Mouse (Mus musculus) limb, embryonic 11.5 days (tissue): ENCODE data around the gene Tnrc6a. TPM values are rescaled to one million over a fixed set of nuclear protein-coding genes. Genes with fewer than 3 reads are reported as not detected.
"Not testable (repeated sequence)": the region's sequence is repeated elsewhere in the genome, so short reads cannot be mapped to it uniquely, and the experiment has no call there.

Experiments used
- ATAC-seq: fragments of 200-750 bp; cut with Nextera tagmentation; 2 replicates; pipeline ENCODE4 v1.8.0; 2017; ENCODE audit warnings: low read depth; ENCODE audit not compliant: insufficient number of reproducible peaks, low FRiP score, low TSS enrichment
- DNase-seq: peaks from one replicate; pipeline ENCODE4 v3.0.0-alpha.2; 2015; ENCODE audit warnings: low spot score
- H3K27ac ChIP-seq: fragments of 300-500 bp; sonication (generic); replicated peaks from 2 replicates; pipeline ENCODE4 v1.5.1; 2014; ENCODE audit warnings: low read depth, mild to moderate bottlenecking, low read length
- H3K27me3 ChIP-seq: fragments of 300-500 bp; sonication (generic); 2 replicates; pipeline ENCODE4 v1.6.1; 2014; ENCODE audit warnings: mild to moderate bottlenecking, low read length, mixed read lengths; ENCODE audit not compliant: control insufficient read depth, insufficient read depth
- H3K36me3 ChIP-seq: fragments of 300-500 bp; sonication (generic); 2 replicates; pipeline ENCODE4 v1.6.1; 2014; ENCODE audit warnings: mild to moderate bottlenecking, low read length, moderate library complexity, mixed read lengths; ENCODE audit not compliant: control insufficient read depth, insufficient read depth
- H3K4me1 ChIP-seq: fragments of 300-500 bp; sonication (generic); 2 replicates; pipeline ENCODE4 v1.6.1; 2014; ENCODE audit warnings: low read length, mixed read lengths; ENCODE audit not compliant: control insufficient read depth, insufficient read depth
- H3K4me2 ChIP-seq: fragments of 300-500 bp; sonication (generic); 2 replicates; pipeline ENCODE4 v1.6.1; 2014; ENCODE audit warnings: low read depth, mild to moderate bottlenecking, moderate library complexity; ENCODE audit not compliant: severe bottlenecking
- H3K4me3 ChIP-seq: fragments of 300-500 bp; sonication (generic); 2 replicates; pipeline ENCODE4 v1.5.1; 2014; ENCODE audit warnings: low read depth, low read length
- H3K9ac ChIP-seq: fragments of 300-500 bp; sonication (generic); 2 replicates; pipeline ENCODE4 v1.6.1; 2014; ENCODE audit warnings: mild to moderate bottlenecking, low read length
- H3K9me3 ChIP-seq: fragments of 300-500 bp; sonication (generic); 2 replicates; pipeline ENCODE4 v1.6.1; 2016; ENCODE audit warnings: low read length; ENCODE audit not compliant: control insufficient read depth
- WGBS: fragments of 180-500 bp; shearing (Covaris S2); extraction: QIAGEN DNeasy Blood & Tissue Kit; methylation state at CpG from one replicate; pipeline ENCODE4 v1.1.7; 2014; 5-methylcytosine and 5-hydroxymethylcytosine counted together
- polyA plus RNA-seq: library from polyadenylated mRNA; unstranded; fragments of >200 nt; fragmentation: Nextera tagmentation; extraction: Ambion mirVana; gene quantifications from 2 replicates; pipeline ENCODE4 v1.2.1, GENCODE M21; 2014

Tnrc6a gene
- polyA plus RNA-seq, 1 experiment from 2014 or later = 70.0 TPM

DNA sequence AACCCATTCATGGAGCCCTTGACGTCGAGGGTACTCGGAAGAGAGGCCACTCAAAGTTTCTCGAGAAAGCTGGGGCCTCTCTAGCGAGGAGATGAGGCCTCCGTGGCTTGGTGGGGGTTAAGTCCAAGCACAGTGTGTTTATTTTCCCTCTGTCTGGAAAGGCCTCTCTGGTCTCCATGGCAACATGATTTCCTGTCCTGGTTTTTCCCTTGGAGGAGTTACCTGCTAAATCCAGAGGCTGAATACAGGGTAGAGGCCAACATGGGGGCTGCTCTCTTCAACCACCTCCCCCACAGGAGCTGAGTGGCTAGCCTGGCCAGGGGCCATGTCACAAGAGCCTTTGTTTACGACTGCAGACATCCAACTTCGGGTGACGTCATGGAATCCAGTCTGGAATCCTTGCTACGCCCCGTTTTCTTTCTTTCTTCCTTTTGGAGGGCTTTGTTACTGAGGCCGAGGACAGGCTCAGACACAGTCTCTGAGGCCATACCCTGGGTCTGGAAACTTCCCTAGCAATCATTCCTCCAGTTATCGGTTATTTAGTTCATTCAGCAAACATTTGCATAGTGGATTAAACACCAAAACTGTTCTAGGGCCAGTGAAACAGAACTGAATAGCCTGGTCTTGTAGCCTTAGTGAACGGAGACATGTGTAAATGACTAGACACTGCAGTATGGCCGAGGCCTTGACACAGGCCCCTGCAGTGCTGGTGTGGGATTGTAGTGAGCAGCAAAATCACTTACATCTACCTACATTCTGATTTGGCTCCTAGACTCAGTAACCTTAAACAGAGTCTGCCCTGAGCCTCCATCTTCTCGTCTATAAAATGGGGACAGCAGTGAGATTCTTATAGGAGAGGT lies 25.6 kb upstream of the Tnrc6a start:
- peak; percentile 90 for DNase-seq
- H3K9me3 ChIP-seq = peaks cover 3% of the 10 kb centered on the region; the same call in 1 of the 2 replicates
- H3K4me2 ChIP-seq = no peak overlapping the region
- H3K27me3 ChIP-seq = no peaks in the 10 kb centered on the region
- H3K4me1 ChIP-seq = peaks cover 9% of the 10 kb centered on the region; the same call in 1 of the 2 replicates
- no peaks in the 10 kb centered on the region for H3K36me3 ChIP-seq
- H3K4me3 ChIP-seq = no peak overlapping the region
- peak; percentile 99 for ATAC-seq
- peak overlapping the region; percentile 30; the same call in 1 of the 2 replicates for H3K9ac ChIP-seq
- whole genome bisulfite sequencing = 20% methylated on average over 16 of the region's 16 CpGs
- H3K27ac ChIP-seq = peak overlapping the region; percentile 96

DNA sequence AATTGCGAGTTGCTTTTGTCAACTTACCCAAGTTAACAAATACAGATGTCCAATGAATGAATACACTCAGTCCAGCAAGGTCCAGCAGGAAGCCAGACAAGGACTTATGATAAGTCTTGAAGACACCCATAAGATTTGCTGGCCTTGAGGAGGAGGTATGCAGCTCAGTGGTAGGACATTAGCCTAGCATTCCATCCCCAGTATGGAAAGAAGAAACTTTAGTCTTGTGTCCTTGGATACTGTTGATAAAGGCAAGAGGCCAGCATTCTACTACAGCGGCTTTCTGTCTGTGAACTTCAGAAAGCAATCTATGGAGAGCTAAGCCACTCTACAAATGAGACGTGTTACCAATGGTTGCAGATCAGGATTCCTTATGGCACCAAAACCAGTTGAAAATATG lies 22.4 kb upstream of the Tnrc6a start:
- no peaks in the 10 kb centered on the region for H3K36me3 ChIP-seq
- H3K4me3 ChIP-seq = no peak overlapping the region
- 91% methylated on average over 3 of the region's 3 CpGs for WGBS
- DNase-seq (no peak), ATAC-seq (no peak)
- H3K27me3 ChIP-seq = no peaks in the 10 kb centered on the region
- H3K4me1 ChIP-seq = peaks cover 11% of the 10 kb centered on the region; the same call in 1 of the 2 replicates
- peaks cover 2% of the 10 kb centered on the region; the same call in 1 of the 2 replicates for H3K9me3 ChIP-seq
- no peak overlapping the region for H3K27ac ChIP-seq
- no peak overlapping the region for H3K9ac ChIP-seq
- no peak overlapping the region for H3K4me2 ChIP-seq

DNA sequence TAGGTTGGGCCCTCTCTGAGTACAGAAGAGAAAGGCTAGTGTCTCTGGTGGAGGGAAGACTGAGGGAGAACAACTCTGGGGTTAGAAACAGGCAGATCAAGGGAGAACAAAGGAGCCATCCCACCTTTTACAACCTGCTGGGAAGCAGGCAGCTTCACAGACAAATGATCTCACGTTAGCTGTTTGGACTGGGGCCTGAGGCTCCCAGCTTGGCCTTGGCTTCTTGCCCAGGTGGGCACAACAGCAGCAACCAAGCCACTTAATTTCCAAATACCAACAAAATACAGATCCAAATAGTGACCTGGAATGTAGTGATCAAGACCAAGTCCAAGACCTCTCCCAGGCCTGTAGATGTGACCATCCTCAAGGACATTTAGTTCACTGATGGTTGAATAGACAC lies 18.3 kb upstream of the Tnrc6a start:
- 39% methylated on average over 1 of the region's 1 CpGs for WGBS
- H3K27me3 ChIP-seq, H3K9me3 ChIP-seq, H3K4me1 ChIP-seq, H3K4me3 ChIP-seq, DNase-seq, H3K9ac ChIP-seq, H3K27ac ChIP-seq, H3K36me3 ChIP-seq, H3K4me2 ChIP-seq, ATAC-seq: not testable (repeated sequence)

DNA sequence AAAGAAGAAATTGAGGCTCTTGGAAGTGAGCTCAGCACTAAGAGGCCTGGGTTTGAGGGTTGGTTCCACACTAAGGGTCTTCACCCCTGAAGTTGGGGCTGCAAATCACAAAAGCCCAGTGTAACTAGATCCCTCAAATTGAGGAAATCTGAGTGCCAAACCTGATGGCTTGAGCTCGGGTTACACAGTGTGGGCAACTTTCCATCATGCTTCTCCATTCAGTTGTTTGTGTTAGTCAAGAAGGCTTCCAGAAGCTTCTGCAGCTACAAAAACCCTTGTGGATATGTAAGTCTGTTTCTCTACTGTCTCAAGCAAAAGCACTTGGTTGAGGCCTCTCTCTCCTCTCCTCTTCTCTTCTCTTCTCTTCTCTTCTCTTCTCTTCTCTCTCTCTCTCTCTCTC lies 17.8 kb upstream of the Tnrc6a start:
- Histone ChIP-seq H3K4me3 (no peak overlapping the region), H3K27ac (no peak overlapping the region), H3K9ac (no peak overlapping the region), H3K4me1 (0 out of 2 replicates have a peak, but pooled peaks cover 2% of the 10 kb centered on the region), H3K27me3 (no peaks in the 10 kb centered on the region), H3K36me3 (no peaks in the 10 kb centered on the region), H3K9me3 (no peaks in the 10 kb centered on the region), H3K4me2 (no peak overlapping the region)
- DNase-seq (no peak), ATAC-seq (no peak)
- WGBS = 54% methylated on average over 1 of the region's 1 CpGs

DNA sequence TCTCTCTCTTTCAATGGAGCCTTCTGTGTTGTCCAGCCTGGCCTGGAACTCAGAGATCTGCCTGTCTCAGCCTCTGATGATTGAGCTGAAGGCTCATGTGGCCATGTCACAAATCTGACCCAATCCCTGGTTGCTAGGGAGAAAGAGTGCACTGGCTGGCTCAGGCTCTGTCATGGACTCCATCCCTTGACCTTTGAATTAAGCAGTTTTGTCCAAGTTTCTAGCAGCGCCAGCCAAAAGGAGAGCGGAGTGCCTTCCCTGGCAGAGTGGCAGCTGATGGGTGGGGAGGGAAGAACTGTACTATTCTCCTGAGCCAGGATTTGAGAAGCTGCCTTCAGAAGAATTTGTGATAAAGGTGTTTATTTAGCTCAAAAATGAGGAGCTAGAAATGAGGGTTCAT lies 17.4 kb upstream of the Tnrc6a start:
- WGBS = 95% methylated on average over 2 of the region's 2 CpGs
- no peaks in the 10 kb centered on the region for H3K27me3 ChIP-seq
- H3K4me2 ChIP-seq = no peak overlapping the region
- H3K4me1 ChIP-seq = 0 out of 2 replicates have a peak, but pooled peaks cover 2% of the 10 kb centered on the region
- DNase-seq = no peak
- H3K27ac ChIP-seq = no peak overlapping the region
- no peak for ATAC-seq
- no peak overlapping the region for H3K9ac ChIP-seq
- no peaks in the 10 kb centered on the region for H3K36me3 ChIP-seq
- no peak overlapping the region for H3K4me3 ChIP-seq
- H3K9me3 ChIP-seq = no peaks in the 10 kb centered on the region

DNA sequence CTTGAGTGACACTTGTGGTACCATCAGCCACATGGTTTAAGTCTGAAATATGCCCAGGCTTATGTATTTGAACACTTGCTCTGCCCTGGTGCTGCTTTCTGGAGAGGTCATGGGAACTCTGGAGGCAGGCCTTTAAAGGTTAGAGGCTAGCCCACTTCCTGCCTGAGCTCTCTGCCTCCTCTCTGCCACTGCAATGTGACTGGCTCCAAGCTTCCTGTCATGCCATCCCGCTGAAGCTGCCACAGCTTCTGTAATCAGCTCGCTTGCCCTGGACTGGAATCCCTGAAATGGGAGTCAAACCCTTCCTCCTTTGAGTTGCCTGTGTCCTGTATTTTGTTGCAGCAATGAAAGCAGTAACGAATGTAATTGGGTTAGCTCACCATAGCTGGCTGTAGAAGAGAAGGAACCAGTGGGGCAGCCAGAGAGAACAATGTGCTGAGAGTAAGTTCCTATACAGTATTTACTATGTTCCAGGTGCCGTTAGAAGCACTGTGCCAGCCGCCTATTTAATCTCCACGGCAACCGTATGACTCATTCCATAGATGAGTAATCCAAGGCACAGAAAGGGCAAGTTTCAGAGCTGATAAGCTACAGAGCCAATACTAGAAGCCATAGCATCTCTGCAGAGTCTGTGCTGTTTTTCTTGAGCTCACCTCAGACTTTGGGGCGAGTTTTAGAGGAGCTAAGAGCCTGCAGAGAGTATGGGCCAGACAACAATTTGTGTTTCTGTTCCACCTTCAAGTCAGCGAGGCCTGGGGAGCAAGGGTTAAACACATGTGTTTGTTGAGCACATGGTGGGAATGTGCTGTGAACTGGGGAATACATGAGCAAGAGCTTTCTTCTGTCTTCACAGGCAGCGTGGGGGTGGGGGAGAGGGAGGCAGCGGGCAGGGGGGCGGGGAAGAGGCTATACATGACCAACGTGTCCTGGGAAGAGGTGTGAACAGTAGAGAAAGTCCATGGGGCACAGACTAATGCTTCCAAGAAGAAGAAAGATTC lies 15.3 kb upstream of the Tnrc6a start:
- no peak for ATAC-seq
- H3K27ac ChIP-seq = no peak overlapping the region
- no peaks in the 10 kb centered on the region for H3K36me3 ChIP-seq
- WGBS = 72% methylated on average over 13 of the region's 13 CpGs
- H3K9me3 ChIP-seq = no peaks in the 10 kb centered on the region
- H3K4me2 ChIP-seq = no peak overlapping the region
- peak; percentile 24 for DNase-seq
- 0 out of 2 replicates have a peak, but pooled peaks cover 2% of the 10 kb centered on the region for H3K4me1 ChIP-seq
- no peak overlapping the region for H3K9ac ChIP-seq
- H3K27me3 ChIP-seq = no peaks in the 10 kb centered on the region
- no peak overlapping the region for H3K4me3 ChIP-seq

DNA sequence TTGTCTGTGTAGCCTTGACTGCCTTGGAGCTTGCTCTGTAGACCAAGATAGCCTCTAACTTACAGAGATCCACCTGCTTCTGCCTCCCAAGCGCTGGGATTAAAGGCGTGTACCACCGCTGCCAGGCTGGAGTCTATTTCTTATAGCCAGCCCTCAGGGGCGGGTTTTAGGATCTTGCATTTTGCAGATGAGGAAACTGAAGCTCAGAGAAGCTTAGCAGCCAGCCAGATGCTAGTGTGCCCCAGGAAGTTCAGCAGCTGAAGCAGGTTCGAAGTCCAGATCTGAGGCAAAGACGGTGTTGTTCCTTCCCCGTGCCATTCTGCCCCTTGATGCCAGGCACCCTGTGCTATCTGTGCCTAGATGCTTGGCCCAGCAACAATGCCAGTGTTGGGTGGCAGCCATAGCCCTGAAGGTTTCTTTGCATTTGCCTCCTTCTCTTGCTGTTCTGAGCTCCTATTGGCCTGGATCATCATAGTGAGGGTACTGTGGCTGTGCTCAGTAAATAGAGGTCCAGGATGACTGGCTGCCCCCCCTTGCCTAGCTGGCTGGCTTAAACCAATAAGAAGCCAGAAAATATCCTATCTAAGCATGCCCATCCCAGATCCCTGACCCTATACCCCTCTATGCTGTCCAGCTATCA lies 14.2 kb upstream of the Tnrc6a start:
- no peaks in the 10 kb centered on the region for H3K36me3 ChIP-seq
- no peak overlapping the region for H3K4me3 ChIP-seq
- ATAC-seq = no peak
- H3K9ac ChIP-seq = no peak overlapping the region
- no peak overlapping the region for H3K27ac ChIP-seq
- DNase-seq = no peak
- WGBS = 93% methylated on average over 7 of the region's 7 CpGs
- no peaks in the 10 kb centered on the region for H3K9me3 ChIP-seq
- no peak overlapping the region for H3K4me2 ChIP-seq
- 0 out of 2 replicates have a peak, but pooled peaks cover 2% of the 10 kb centered on the region for H3K4me1 ChIP-seq
- no peaks in the 10 kb centered on the region for H3K27me3 ChIP-seq

DNA sequence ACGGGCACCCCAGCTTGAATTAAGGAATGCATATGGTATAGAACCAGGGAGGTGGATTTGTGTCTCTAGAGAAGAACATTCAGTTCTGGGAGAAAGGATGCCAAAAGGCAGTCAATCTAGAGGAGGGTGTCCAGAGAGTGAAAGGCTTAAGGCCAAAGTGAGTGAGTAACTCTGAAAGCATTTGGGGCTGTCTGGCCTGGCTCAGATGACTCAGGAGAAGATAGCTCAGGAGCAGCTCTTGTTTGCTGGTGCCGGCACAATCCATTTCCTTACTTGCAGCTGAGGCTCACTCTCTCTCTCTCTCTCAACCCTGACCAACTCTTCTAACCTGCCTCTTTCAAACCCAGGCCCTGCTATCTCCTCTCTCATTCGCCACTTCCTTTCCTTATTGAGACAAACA lies 13.6 kb upstream of the Tnrc6a start:
- ATAC-seq (no peak), DNase-seq (no peak)
- Histone ChIP-seq H3K4me3 (no peak overlapping the region), H3K36me3 (no peaks in the 10 kb centered on the region), H3K9me3 (no peaks in the 10 kb centered on the region), H3K4me1 (0 out of 2 replicates have a peak, but pooled peaks cover 2% of the 10 kb centered on the region), H3K9ac (no peak overlapping the region), H3K4me2 (no peak overlapping the region), H3K27me3 (no peaks in the 10 kb centered on the region), H3K27ac (no peak overlapping the region)
- WGBS = 63% methylated on average over 3 of the region's 3 CpGs
